Mouse (Mus musculus): ENCODE measurements around the gene Atg13. TPM values are rescaled to one million over a fixed set of nuclear protein-coding genes. Genes with fewer than 3 reads are reported as not detected.

The Atg13 gene
- polyA plus RNA-seq, 1 experiment from 2014 or later: 26.6 TPM

DNA sequence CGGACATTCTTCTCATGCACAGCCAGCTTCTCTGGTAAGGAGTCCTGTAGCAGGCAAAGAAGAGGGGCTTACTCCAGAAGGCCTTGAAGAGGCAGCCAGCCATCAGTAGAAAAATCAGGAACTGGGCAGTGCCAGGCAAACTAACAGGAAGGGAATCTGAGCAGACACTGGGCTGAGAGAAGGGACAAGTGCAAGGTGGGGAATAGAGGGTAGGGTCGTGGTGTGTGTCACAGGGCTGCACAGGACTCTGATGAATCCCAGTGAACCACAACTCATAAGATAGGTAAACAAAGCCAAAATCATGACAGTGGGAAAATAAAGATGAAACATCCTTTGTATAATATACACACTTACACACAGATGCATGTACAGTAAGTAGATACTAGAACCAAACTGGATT lies 34.0 kb downstream of the Atg13 start:
- H3K9ac ChIP-seq (ENCODE audit: low read depth, low read length): no peak overlapping the region
- ATAC-seq (ENCODE audit: low FRiP score, low TSS enrichment): peak; percentile 58; the same call in 1 of the 2 replicates
- no peak overlapping the region for H3K4me3 ChIP-seq (ENCODE audit: low read length)
- 51% methylated on average over 2 of the region's 2 CpGs for WGBS
- H3K36me3 ChIP-seq (ENCODE audit: control insufficient read depth, insufficient read depth, low read length): peaks cover 60% of the 10 kb centered on the region
- no peak overlapping the region for H3K4me2 ChIP-seq (replicated peaks; ENCODE audit: low read depth, low read length)
- peak overlapping the region; percentile 38; the same call in 1 of the 2 replicates for H3K27ac ChIP-seq (ENCODE audit: low read depth, low read length)
- H3K4me1 ChIP-seq (ENCODE audit: control insufficient read depth, insufficient read depth, low read length): no peaks in the 10 kb centered on the region
- no peaks in the 10 kb centered on the region for H3K27me3 ChIP-seq (ENCODE audit: control insufficient read depth, insufficient read depth, low read length)
- H3K9me3 ChIP-seq (ENCODE audit: control insufficient read depth, low read length): no peaks in the 10 kb centered on the region

GRCm38 (mm10) chr2:91674895-91675294 lies 35.5 kb downstream of the Atg13 start:
- no peak for ATAC-seq (ENCODE audit: low FRiP score, low TSS enrichment)

GRCm38 (mm10) chr2:91673587-91673986 lies 36.8 kb downstream of the Atg13 start:
- Histone ChIP-seq H3K36me3 (ENCODE audit: control insufficient read depth, insufficient read depth, low read length) (peaks cover 72% of the 10 kb centered on the region), H3K4me1 (ENCODE audit: control insufficient read depth, insufficient read depth, low read length) (no peaks in the 10 kb centered on the region)
- 84% methylated on average over 2 of the region's 2 CpGs for WGBS

More at GRCm38 (mm10) chr2:91674895-91675294, 35.5 kb downstream of the Atg13 start:
- Histone ChIP-seq H3K27me3 (ENCODE audit: control insufficient read depth, insufficient read depth, low read length) (no peaks in the 10 kb centered on the region), H3K9ac (ENCODE audit: low read depth, low read length) (no peak overlapping the region), H3K4me2 (replicated peaks; ENCODE audit: low read depth, low read length) (no peak overlapping the region), H3K9me3 (ENCODE audit: control insufficient read depth, low read length) (no peaks in the 10 kb centered on the region), H3K27ac (ENCODE audit: low read depth, low read length) (no peak overlapping the region), H3K36me3 (ENCODE audit: control insufficient read depth, insufficient read depth, low read length) (peaks cover 63% of the 10 kb centered on the region), H3K4me3 (ENCODE audit: low read length) (no peak overlapping the region), H3K4me1 (ENCODE audit: control insufficient read depth, insufficient read depth, low read length) (no peaks in the 10 kb centered on the region)
- 93% methylated on average over 5 of the region's 5 CpGs for WGBS

GRCm38 (mm10) chr2:91670038-91670437 lies 40.3 kb downstream of the Atg13 start:
- Histone ChIP-seq H3K9ac (ENCODE audit: low read depth, low read length) (no peak overlapping the region), H3K4me3 (ENCODE audit: low read length) (no peak overlapping the region), H3K4me1 (ENCODE audit: control insufficient read depth, insufficient read depth, low read length) (no peaks in the 10 kb centered on the region), H3K4me2 (replicated peaks; ENCODE audit: low read depth, low read length) (no peak overlapping the region), H3K36me3 (ENCODE audit: control insufficient read depth, insufficient read depth, low read length) (peaks cover 72% of the 10 kb centered on the region), H3K27ac (ENCODE audit: low read depth, low read length) (no peak overlapping the region), H3K9me3 (ENCODE audit: control insufficient read depth, low read length) (no peaks in the 10 kb centered on the region), H3K27me3 (ENCODE audit: control insufficient read depth, insufficient read depth, low read length) (no peaks in the 10 kb centered on the region)
- ATAC-seq (ENCODE audit: low FRiP score, low TSS enrichment): no peak
- 94% methylated on average over 6 of the region's 6 CpGs for WGBS

More at GRCm38 (mm10) chr2:91673587-91673986, 36.8 kb downstream of the Atg13 start:
- Histone ChIP-seq H3K9me3 (ENCODE audit: control insufficient read depth, low read length) (no peaks in the 10 kb centered on the region), H3K4me3 (ENCODE audit: low read length) (no peak overlapping the region), H3K27me3 (ENCODE audit: control insufficient read depth, insufficient read depth, low read length) (no peaks in the 10 kb centered on the region), H3K9ac (ENCODE audit: low read depth, low read length) (no peak overlapping the region), H3K27ac (ENCODE audit: low read depth, low read length) (no peak overlapping the region), H3K4me2 (replicated peaks; ENCODE audit: low read depth, low read length) (no peak overlapping the region)
- ATAC-seq (ENCODE audit: low FRiP score, low TSS enrichment): no peak

DNA sequence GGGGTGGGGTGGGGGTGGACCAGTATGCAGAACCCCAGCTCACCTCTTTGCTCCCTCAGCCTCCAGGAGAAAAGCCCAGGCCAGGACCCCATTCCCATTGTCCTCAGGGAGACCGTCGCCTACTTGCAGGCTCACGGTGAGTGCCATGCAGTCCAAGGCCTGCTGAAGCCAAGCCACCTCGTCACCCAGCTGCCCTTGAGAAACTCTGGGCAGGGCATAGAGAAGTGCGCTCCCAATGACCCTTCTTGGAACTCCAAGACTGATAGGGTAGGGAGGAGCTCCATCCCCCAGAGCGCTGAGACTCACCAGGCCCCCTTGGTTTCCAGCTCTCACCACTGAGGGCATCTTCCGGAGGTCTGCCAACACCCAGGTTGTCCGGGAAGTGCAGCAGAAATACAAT lies 41.0 kb downstream of the Atg13 start:
- ATAC-seq (ENCODE audit: low FRiP score, low TSS enrichment): no peak
- H3K9me3 ChIP-seq (ENCODE audit: control insufficient read depth, low read length): no peaks in the 10 kb centered on the region
- no peak overlapping the region for H3K4me3 ChIP-seq (ENCODE audit: low read length)
- no peaks in the 10 kb centered on the region for H3K27me3 ChIP-seq (ENCODE audit: control insufficient read depth, insufficient read depth, low read length)
- no peak overlapping the region for H3K4me2 ChIP-seq (replicated peaks; ENCODE audit: low read depth, low read length)
- H3K9ac ChIP-seq (ENCODE audit: low read depth, low read length): no peak overlapping the region
- H3K36me3 ChIP-seq (ENCODE audit: control insufficient read depth, insufficient read depth, low read length): peaks cover 72% of the 10 kb centered on the region
- 91% methylated on average over 8 of the region's 8 CpGs for WGBS
- no peaks in the 10 kb centered on the region for H3K4me1 ChIP-seq (ENCODE audit: control insufficient read depth, insufficient read depth, low read length)
- no peak overlapping the region for H3K27ac ChIP-seq (ENCODE audit: low read depth, low read length)

- Histone ChIP-seq H3K27me3 (ENCODE audit: control insufficient read depth, insufficient read depth, low read length) (no peaks in the 10 kb centered on the region), H3K4me3 (ENCODE audit: low read length) (no peak overlapping the region), H3K27ac (ENCODE audit: low read depth, low read length) (no peak overlapping the region), H3K9me3 (ENCODE audit: control insufficient read depth, low read length) (no peaks in the 10 kb centered on the region), H3K4me1 (ENCODE audit: control insufficient read depth, insufficient read depth, low read length) (no peaks in the 10 kb centered on the region), H3K4me2 (replicated peaks; ENCODE audit: low read depth, low read length) (no peak overlapping the region), H3K9ac (ENCODE audit: low read depth, low read length) (no peak overlapping the region), H3K36me3 (ENCODE audit: control insufficient read depth, insufficient read depth, low read length) (peaks cover 76% of the 10 kb centered on the region)
- no peak for ATAC-seq (ENCODE audit: low FRiP score, low TSS enrichment)
- 89% methylated on average over 2 of the region's 2 CpGs for WGBS
Measured at GRCm38 (mm10) chr2:91667747-91668146, 42.6 kb downstream of the Atg13 start.

GRCm38 (mm10) chr2:91666386-91666910 lies 43.9 kb downstream of the Atg13 start:
- 77% methylated on average over 6 of the region's 6 CpGs for WGBS
- Histone ChIP-seq H3K9ac (ENCODE audit: low read depth, low read length) (no peak overlapping the region), H3K36me3 (ENCODE audit: control insufficient read depth, insufficient read depth, low read length) (peaks cover 80% of the 10 kb centered on the region), H3K4me3 (ENCODE audit: low read length) (no peak overlapping the region), H3K4me1 (ENCODE audit: control insufficient read depth, insufficient read depth, low read length) (no peaks in the 10 kb centered on the region), H3K4me2 (replicated peaks; ENCODE audit: low read depth, low read length) (no peak overlapping the region), H3K27ac (ENCODE audit: low read depth, low read length) (no peak overlapping the region), H3K9me3 (ENCODE audit: control insufficient read depth, low read length) (no peaks in the 10 kb centered on the region), H3K27me3 (ENCODE audit: control insufficient read depth, insufficient read depth, low read length) (no peaks in the 10 kb centered on the region)
- ATAC-seq (ENCODE audit: low FRiP score, low TSS enrichment): no peak

GRCm38 (mm10) chr2:91664780-91665179 lies 45.6 kb downstream of the Atg13 start:
- H3K4me2 ChIP-seq (replicated peaks; ENCODE audit: low read depth, low read length): no peak overlapping the region
- H3K4me3 ChIP-seq (ENCODE audit: low read length): no peak overlapping the region
- no peaks in the 10 kb centered on the region for H3K27me3 ChIP-seq (ENCODE audit: control insufficient read depth, insufficient read depth, low read length)
- no peak for ATAC-seq (ENCODE audit: low FRiP score, low TSS enrichment)
- no peak overlapping the region for H3K27ac ChIP-seq (ENCODE audit: low read depth, low read length)
- H3K9ac ChIP-seq (ENCODE audit: low read depth, low read length): no peak overlapping the region
- H3K9me3 ChIP-seq (ENCODE audit: control insufficient read depth, low read length): no peaks in the 10 kb centered on the region
- H3K4me1 ChIP-seq (ENCODE audit: control insufficient read depth, insufficient read depth, low read length): no peaks in the 10 kb centered on the region
- peaks cover 75% of the 10 kb centered on the region for H3K36me3 ChIP-seq (ENCODE audit: control insufficient read depth, insufficient read depth, low read length)

GRCm38 (mm10) chr2:91660981-91661380 lies 49.4 kb downstream of the Atg13 start:
- no peak overlapping the region for H3K27ac ChIP-seq (ENCODE audit: low read depth, low read length)
- no peak overlapping the region for H3K9ac ChIP-seq (ENCODE audit: low read depth, low read length)
- ATAC-seq (ENCODE audit: low FRiP score, low TSS enrichment): no peak
- WGBS: 93% methylated on average over 6 of the region's 6 CpGs
- H3K4me1 ChIP-seq (ENCODE audit: control insufficient read depth, insufficient read depth, low read length): no peaks in the 10 kb centered on the region
- no peak overlapping the region for H3K4me3 ChIP-seq (ENCODE audit: low read length)
- no peak overlapping the region for H3K4me2 ChIP-seq (replicated peaks; ENCODE audit: low read depth, low read length)
- H3K27me3 ChIP-seq (ENCODE audit: control insufficient read depth, insufficient read depth, low read length): no peaks in the 10 kb centered on the region
- no peaks in the 10 kb centered on the region for H3K9me3 ChIP-seq (ENCODE audit: control insufficient read depth, low read length)
- peaks cover 80% of the 10 kb centered on the region for H3K36me3 ChIP-seq (ENCODE audit: control insufficient read depth, insufficient read depth, low read length)

Measured in kidney, embryonic 14.5 days (tissue).